Mouse (Mus musculus) neutrophil, adult 83 days (primary cell): ENCODE results near the gene Dach2. TPM values are rescaled to one million over a fixed set of nuclear protein-coding genes. Genes with fewer than 3 reads are reported as not detected.

Source experiments
- total RNA-seq, 2 experiments: library from RNA; stranded (reverse); gene quantifications; one replicate each; pipeline ENCODE4 v1.2.4; 2023

The Dach2 gene
- total RNA-seq: not detected

DNA sequence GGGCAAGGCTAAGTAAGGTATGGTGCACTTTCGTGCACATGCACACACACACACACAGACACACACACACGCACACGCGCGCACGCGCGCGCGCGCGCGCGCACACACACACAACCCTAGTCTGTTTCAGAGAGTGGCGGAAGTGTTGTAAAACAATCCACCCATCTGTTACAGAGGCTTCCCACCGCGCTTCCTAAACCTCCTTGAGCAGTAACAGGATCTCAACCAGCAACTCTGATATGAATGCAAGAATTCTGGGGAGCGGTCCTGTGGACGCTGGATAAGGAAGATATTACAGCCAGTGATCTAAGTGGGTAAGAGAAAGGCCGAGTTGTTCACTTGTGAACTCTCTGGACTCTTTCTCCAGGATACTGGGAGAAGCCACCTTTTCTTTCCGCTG, at the start of gene Dach2:
Gene Dach2 (plus strand): TSS at position 107 of the 400 bp plus-strand sequence.

Other genes with a start within 250 kb of the Dach2 start
- gene Chm, start 112.0 kb upstream of the Dach2 start, total RNA-seq: 10 to 100 TPM; 18.8 to 19.9 TPM